Mouse (Mus musculus): ENCODE data around the gene Ccni. TPM values are rescaled to one million over a fixed set of nuclear protein-coding genes. Genes with fewer than 3 reads are reported as not detected.

Ccni gene
- polyA plus RNA-seq, 1 experiment from 2014 or later: 127 TPM

DNA sequence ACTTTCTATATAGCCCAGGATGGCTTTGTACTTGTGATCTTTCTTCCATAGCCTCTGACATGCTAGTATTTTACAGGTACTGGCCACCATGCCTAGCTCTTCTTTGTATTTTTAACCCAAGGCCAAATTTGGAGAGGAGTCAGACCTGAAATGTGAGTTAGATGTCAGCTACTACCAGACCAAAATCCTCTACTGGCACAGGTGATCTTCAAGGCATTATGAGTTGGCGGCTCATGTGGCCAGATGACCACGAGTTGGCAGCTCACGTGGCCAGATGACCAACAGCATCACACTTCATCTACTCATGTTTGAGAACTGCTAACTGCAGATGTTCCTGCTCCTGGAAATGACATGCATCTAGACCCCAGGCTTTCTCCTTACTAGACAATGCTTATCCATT, 12.1 kb upstream of the Ccni start:
- no peak overlapping the region for H3K9ac ChIP-seq (replicated peaks; ENCODE audit: low read depth, low read length)
- H3K4me1 ChIP-seq (ENCODE audit: control insufficient read depth, insufficient read depth, low read length): no peaks in the 10 kb centered on the region
- H3K27ac ChIP-seq (ENCODE audit: low read length): no peak overlapping the region
- no peak overlapping the region for H3K4me3 ChIP-seq (ENCODE audit: low read depth, low read length)
- no peak overlapping the region for H3K4me2 ChIP-seq (replicated peaks; ENCODE audit: low read depth, low read length)
- H3K27me3 ChIP-seq (ENCODE audit: control insufficient read depth, insufficient read depth, low read length): no peaks in the 10 kb centered on the region
- no peaks in the 10 kb centered on the region for H3K9me3 ChIP-seq (ENCODE audit: control insufficient read depth, low read depth, low read length)
- no peaks in the 10 kb centered on the region for H3K36me3 ChIP-seq (ENCODE audit: control insufficient read depth, insufficient read depth, low read length)
- WGBS: 77% methylated on average over 3 of the region's 3 CpGs
- no peak for ATAC-seq (ENCODE audit: insufficient number of reproducible peaks, insufficient read depth, low FRiP score, low read depth)

DNA sequence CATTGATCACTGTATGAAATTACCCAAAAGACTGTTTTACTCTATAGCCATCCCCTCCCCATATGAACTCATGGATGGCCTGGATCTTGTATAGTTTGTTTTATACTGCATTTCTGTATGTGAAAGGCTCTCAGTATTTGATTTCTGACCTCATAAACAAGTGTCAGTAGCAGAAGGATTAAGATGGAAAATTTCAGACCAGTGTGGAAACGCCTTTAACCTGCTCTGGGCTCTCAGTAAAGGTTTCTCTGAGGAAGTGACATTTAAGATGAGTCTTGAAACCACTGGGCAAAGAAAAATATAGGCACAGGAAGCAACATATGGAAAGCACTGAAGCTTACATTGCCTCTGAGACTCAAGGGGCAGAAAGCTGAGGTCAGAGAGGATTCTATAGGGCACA, 1.3 kb upstream of the Ccni start:
- H3K9me3 ChIP-seq (ENCODE audit: control insufficient read depth, low read depth, low read length): no peaks in the 10 kb centered on the region
- H3K27ac ChIP-seq (ENCODE audit: low read length): no peak overlapping the region; the same call in 1 of the 2 replicates
- H3K36me3 ChIP-seq (ENCODE audit: control insufficient read depth, insufficient read depth, low read length): no peaks in the 10 kb centered on the region
- no peak overlapping the region for H3K9ac ChIP-seq (replicated peaks; ENCODE audit: low read depth, low read length)
- no peaks in the 10 kb centered on the region for H3K27me3 ChIP-seq (ENCODE audit: control insufficient read depth, insufficient read depth, low read length)
- WGBS: 49% methylated on average over 1 of the region's 1 CpGs
- no peak overlapping the region for H3K4me3 ChIP-seq (ENCODE audit: low read depth, low read length)
- ATAC-seq (ENCODE audit: insufficient number of reproducible peaks, insufficient read depth, low FRiP score, low read depth): no peak
- H3K4me2 ChIP-seq (replicated peaks; ENCODE audit: low read depth, low read length): no peak overlapping the region
- 0 out of 2 replicates have a peak, but pooled peaks cover 2% of the 10 kb centered on the region for H3K4me1 ChIP-seq (ENCODE audit: control insufficient read depth, insufficient read depth, low read length)

DNA sequence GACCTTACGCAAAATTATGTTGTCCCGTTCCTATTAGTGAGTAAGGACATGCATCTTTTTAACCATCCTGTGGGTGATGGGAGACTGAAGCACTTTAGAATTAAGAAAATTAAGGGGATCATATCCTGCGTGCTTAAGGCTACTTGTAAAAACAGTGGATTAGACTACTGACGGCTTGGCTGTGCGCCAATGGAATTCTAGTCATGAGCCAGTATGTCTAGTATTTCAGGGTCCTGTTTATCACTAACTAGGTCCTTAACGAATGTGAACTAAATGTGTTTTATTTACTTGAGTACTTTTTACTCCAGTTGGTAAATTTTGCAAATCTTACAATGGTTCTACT, 682 bp upstream of the Ccni start:
- peak; percentile 7; the same call in 1 of the 2 replicates for ATAC-seq (ENCODE audit: insufficient number of reproducible peaks, insufficient read depth, low FRiP score, low read depth)
- 2% methylated on average over 6 of the region's 6 CpGs for WGBS
- Histone ChIP-seq H3K27ac (ENCODE audit: low read length) (peak overlapping the region; percentile 90; the same call in 1 of the 2 replicates), H3K4me3 (ENCODE audit: low read depth, low read length) (peak overlapping the region; percentile 90), H3K4me1 (ENCODE audit: control insufficient read depth, insufficient read depth, low read length) (0 out of 2 replicates have a peak, but pooled peaks cover 2% of the 10 kb centered on the region), H3K4me2 (replicated peaks; ENCODE audit: low read depth, low read length) (peak overlapping the region; percentile 41), H3K36me3 (ENCODE audit: control insufficient read depth, insufficient read depth, low read length) (peaks cover 2% of the 10 kb centered on the region; the same call in 1 of the 2 replicates), H3K27me3 (ENCODE audit: control insufficient read depth, insufficient read depth, low read length) (no peaks in the 10 kb centered on the region), H3K9me3 (ENCODE audit: control insufficient read depth, low read depth, low read length) (no peaks in the 10 kb centered on the region), H3K9ac (replicated peaks; ENCODE audit: low read depth, low read length) (peak overlapping the region; percentile 47)

DNA sequence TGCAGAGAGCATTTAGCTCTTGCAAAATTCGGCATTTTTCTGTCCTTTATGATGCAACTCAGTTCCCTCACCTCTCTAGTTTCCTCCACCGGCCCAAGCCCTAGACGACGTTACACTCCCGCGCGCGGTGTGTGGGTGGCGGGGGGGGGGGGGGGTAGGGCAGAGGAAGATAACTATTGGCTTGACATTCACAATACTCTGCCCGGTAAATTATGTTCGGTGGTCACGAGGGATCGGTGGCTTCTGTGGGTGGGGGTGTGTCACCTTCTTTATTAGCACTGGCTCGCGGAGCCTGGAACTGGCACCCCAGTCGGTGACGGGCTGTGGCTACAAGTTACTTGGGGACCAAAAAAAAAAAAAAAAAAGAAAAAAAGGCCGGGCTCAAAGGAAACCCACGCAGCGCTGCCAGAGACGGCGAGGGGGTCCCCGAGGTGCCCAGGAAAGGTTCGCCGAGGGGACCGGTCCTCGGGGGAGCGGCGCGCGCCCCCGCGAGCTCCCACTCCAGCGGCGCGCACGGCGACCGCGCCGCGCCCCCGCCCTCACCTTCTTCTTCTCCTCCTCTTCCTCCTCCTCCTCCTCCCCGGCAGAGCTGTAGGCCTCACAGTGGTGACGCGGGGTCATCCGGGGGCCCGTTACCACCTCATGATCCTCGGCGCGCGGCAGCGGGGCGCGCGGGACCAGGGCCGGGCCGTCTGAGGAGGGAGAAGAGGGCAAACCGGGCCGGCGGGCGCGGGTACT, 755 bp downstream of the Ccni start:
- ATAC-seq (ENCODE audit: insufficient number of reproducible peaks, insufficient read depth, low FRiP score, low read depth): peak; percentile 43; the same call in 1 of the 2 replicates
- Histone ChIP-seq H3K4me3 (ENCODE audit: low read depth, low read length) (peak overlapping the region; percentile 90), H3K4me2 (replicated peaks; ENCODE audit: low read depth, low read length) (peak overlapping the region; percentile 88), H3K9ac (replicated peaks; ENCODE audit: low read depth, low read length) (peak overlapping the region; percentile 82), H3K36me3 (ENCODE audit: control insufficient read depth, insufficient read depth, low read length) (peaks cover 10% of the 10 kb centered on the region; the same call in 1 of the 2 replicates), H3K9me3 (ENCODE audit: control insufficient read depth, low read depth, low read length) (no peaks in the 10 kb centered on the region), H3K27ac (ENCODE audit: low read length) (peak overlapping the region; percentile 90), H3K4me1 (ENCODE audit: control insufficient read depth, insufficient read depth, low read length) (0 out of 2 replicates have a peak, but pooled peaks cover 2% of the 10 kb centered on the region), H3K27me3 (ENCODE audit: control insufficient read depth, insufficient read depth, low read length) (no peaks in the 10 kb centered on the region)
- WGBS: under 1% methylated on average over 60 of the region's 63 CpGs

DNA sequence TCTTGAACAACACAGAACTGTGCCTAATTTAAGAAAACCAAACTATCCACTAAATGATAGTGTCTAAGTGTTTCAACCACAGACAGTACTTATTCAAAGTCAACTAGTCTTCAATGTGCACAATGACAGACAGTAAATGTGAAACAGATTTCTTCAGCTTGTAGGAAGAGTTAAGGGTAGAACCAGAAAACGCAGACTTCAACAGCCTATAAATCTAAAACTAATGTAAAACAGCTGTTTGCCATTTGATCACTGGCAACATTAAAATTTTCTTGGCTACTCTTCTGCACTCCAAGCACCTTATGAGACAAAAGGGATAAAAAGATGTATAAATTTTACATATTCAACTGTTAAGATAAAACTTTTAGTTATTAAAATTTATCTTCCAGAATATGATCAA, 5.1 kb downstream of the Ccni start:
- WGBS: 62% methylated on average over 1 of the region's 1 CpGs
- no peaks in the 10 kb centered on the region for H3K9me3 ChIP-seq (ENCODE audit: control insufficient read depth, low read depth, low read length)
- H3K4me2 ChIP-seq (replicated peaks; ENCODE audit: low read depth, low read length): no peak overlapping the region
- H3K4me1 ChIP-seq (ENCODE audit: control insufficient read depth, insufficient read depth, low read length): 0 out of 2 replicates have a peak, but pooled peaks cover 2% of the 10 kb centered on the region
- peaks cover 29% of the 10 kb centered on the region for H3K36me3 ChIP-seq (ENCODE audit: control insufficient read depth, insufficient read depth, low read length)
- no peaks in the 10 kb centered on the region for H3K27me3 ChIP-seq (ENCODE audit: control insufficient read depth, insufficient read depth, low read length)
- H3K27ac ChIP-seq (ENCODE audit: low read length): no peak overlapping the region
- no peak overlapping the region for H3K9ac ChIP-seq (replicated peaks; ENCODE audit: low read depth, low read length)
- ATAC-seq (ENCODE audit: insufficient number of reproducible peaks, insufficient read depth, low FRiP score, low read depth): no peak
- H3K4me3 ChIP-seq (ENCODE audit: low read depth, low read length): no peak overlapping the region

DNA sequence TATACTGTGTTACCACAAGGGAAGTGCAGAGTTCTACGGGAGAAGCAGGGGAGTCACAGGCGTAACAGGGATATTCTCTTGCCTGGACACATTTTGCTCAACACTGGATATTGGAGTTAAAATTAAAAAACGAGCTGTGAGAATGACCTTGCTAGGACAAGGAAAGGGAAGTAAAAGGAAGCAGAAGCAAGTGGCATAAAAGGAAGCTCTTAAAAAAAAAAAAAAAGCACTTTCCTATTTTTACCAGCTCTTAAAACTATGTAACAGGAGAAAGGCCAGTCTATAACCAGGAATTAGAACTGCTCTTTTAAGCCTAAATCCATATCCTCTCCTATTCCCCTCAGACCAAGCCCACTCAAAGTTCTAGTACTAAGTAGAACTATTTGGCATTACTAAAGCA, 8.1 kb downstream of the Ccni start:
- H3K27me3 ChIP-seq (ENCODE audit: control insufficient read depth, insufficient read depth, low read length): no peaks in the 10 kb centered on the region
- H3K9ac ChIP-seq (replicated peaks; ENCODE audit: low read depth, low read length): no peak overlapping the region
- 78% methylated on average over 3 of the region's 3 CpGs for WGBS
- H3K36me3 ChIP-seq (ENCODE audit: control insufficient read depth, insufficient read depth, low read length): peaks cover 38% of the 10 kb centered on the region
- H3K4me1 ChIP-seq (ENCODE audit: control insufficient read depth, insufficient read depth, low read length): no peaks in the 10 kb centered on the region
- H3K4me3 ChIP-seq (ENCODE audit: low read depth, low read length): no peak overlapping the region
- ATAC-seq (ENCODE audit: insufficient number of reproducible peaks, insufficient read depth, low FRiP score, low read depth): no peak
- H3K4me2 ChIP-seq (replicated peaks; ENCODE audit: low read depth, low read length): no peak overlapping the region
- no peaks in the 10 kb centered on the region for H3K9me3 ChIP-seq (ENCODE audit: control insufficient read depth, low read depth, low read length)
- no peak overlapping the region for H3K27ac ChIP-seq (ENCODE audit: low read length)

DNA sequence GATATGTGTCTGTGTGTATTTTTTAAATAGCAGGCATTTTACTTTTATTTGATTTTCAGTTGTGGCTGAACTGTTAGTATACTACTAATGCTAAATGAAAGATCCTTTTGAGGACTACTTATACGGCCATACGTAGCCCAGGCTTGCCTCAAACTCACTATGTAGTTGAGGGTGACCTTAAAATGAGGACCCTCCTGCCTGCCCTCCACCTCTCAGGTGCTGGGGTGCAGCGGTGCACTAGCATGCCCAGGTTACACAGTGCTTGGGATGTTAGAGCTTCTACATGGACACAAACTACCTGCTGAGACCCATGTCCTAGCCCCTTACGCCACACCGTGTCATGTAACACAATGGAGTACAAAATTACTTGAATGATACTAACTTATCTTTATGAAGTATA, 15.9 kb downstream of the Ccni start:
- no peak overlapping the region for H3K4me2 ChIP-seq (replicated peaks; ENCODE audit: low read depth, low read length)
- H3K36me3 ChIP-seq (ENCODE audit: control insufficient read depth, insufficient read depth, low read length): peaks cover 39% of the 10 kb centered on the region
- 92% methylated on average over 5 of the region's 5 CpGs for WGBS
- ATAC-seq (ENCODE audit: insufficient number of reproducible peaks, insufficient read depth, low FRiP score, low read depth): no peak
- H3K9me3 ChIP-seq (ENCODE audit: control insufficient read depth, low read depth, low read length): no peaks in the 10 kb centered on the region
- H3K27me3 ChIP-seq (ENCODE audit: control insufficient read depth, insufficient read depth, low read length): no peaks in the 10 kb centered on the region
- H3K9ac ChIP-seq (replicated peaks; ENCODE audit: low read depth, low read length): no peak overlapping the region
- H3K4me1 ChIP-seq (ENCODE audit: control insufficient read depth, insufficient read depth, low read length): no peaks in the 10 kb centered on the region
- no peak overlapping the region for H3K27ac ChIP-seq (ENCODE audit: low read length)
- H3K4me3 ChIP-seq (ENCODE audit: low read depth, low read length): no peak overlapping the region

DNA sequence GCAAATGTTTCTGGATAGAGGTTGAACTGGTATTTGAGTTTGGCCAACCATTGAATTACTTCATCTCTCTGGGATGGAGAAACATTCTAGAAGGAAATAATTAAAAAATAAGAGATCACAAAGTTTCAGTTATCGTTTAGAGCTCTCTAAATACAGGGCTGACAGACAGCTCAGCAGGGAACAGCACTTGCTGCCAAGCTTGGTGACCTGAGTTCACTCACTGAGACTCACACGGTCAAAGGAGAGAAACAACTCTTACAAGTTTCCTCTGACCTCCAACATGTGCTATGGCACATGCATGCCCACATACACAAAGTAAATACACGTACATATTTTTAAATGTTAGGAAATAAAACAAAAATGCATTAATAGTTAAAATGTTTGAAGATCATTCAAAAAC, 16.7 kb downstream of the Ccni start:
- Histone ChIP-seq H3K36me3 (ENCODE audit: control insufficient read depth, insufficient read depth, low read length) (peaks cover 40% of the 10 kb centered on the region), H3K9me3 (ENCODE audit: control insufficient read depth, low read depth, low read length) (no peaks in the 10 kb centered on the region)

DNA sequence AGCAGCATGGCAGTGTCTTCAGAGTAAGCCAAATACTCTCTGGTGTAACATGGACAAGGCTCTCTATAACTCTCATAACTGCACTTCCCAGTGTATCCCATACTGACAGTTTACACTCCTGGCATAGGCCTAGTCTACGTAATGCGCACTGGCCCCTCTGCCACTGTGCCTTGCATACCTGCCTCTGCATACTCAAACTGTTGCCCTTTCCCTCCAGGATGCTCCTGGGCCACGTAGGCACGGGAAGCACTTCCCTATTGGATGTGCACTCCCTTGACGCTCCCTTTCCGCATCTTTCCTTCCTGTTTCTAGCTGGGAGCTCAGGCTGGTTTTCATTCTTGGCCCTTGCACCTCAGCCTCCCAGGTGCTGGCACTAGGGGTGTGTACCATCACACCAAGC, 21.7 kb downstream of the Ccni start:
- H3K4me2 ChIP-seq (replicated peaks; ENCODE audit: low read depth, low read length): no peak overlapping the region
- no peaks in the 10 kb centered on the region for H3K9me3 ChIP-seq (ENCODE audit: control insufficient read depth, low read depth, low read length)
- H3K27ac ChIP-seq (ENCODE audit: low read length): no peak overlapping the region
- H3K36me3 ChIP-seq (ENCODE audit: control insufficient read depth, insufficient read depth, low read length): peaks cover 59% of the 10 kb centered on the region
- H3K4me3 ChIP-seq (ENCODE audit: low read depth, low read length): no peak overlapping the region
- H3K9ac ChIP-seq (replicated peaks; ENCODE audit: low read depth, low read length): no peak overlapping the region
- H3K4me1 ChIP-seq (ENCODE audit: control insufficient read depth, insufficient read depth, low read length): no peaks in the 10 kb centered on the region
- ATAC-seq (ENCODE audit: insufficient number of reproducible peaks, insufficient read depth, low FRiP score, low read depth): no peak
- WGBS: 86% methylated on average over 6 of the region's 6 CpGs
- H3K27me3 ChIP-seq (ENCODE audit: control insufficient read depth, insufficient read depth, low read length): no peaks in the 10 kb centered on the region

More for the DNA sequence above, 16.7 kb downstream of the Ccni start:
- H3K4me3 ChIP-seq (ENCODE audit: low read depth, low read length): no peak overlapping the region
- no peak overlapping the region for H3K9ac ChIP-seq (replicated peaks; ENCODE audit: low read depth, low read length)
- H3K4me1 ChIP-seq (ENCODE audit: control insufficient read depth, insufficient read depth, low read length): no peaks in the 10 kb centered on the region
- H3K27me3 ChIP-seq (ENCODE audit: control insufficient read depth, insufficient read depth, low read length): no peaks in the 10 kb centered on the region
- H3K4me2 ChIP-seq (replicated peaks; ENCODE audit: low read depth, low read length): no peak overlapping the region
- ATAC-seq (ENCODE audit: insufficient number of reproducible peaks, insufficient read depth, low FRiP score, low read depth): no peak
- H3K27ac ChIP-seq (ENCODE audit: low read length): no peak overlapping the region
- WGBS: 82% methylated on average over 3 of the region's 3 CpGs
